Comparison of ENCODE assay signal across 22 mouse cellular contexts in genomic region chr11:61657432-61657831, GRCm38 (mm10). TPM values are rescaled to one million over a fixed set of nuclear protein-coding genes. Genes with fewer than 3 reads are reported as not detected.
A peak's percentile ranks its signal among the peaks of the same experiment; 100 is the strongest.
DNase-seq lines count a peak whose midpoint lies in the region; TF ChIP-seq lines count a peak whose summit lies in the region.
"Had no signal": no experiment of that assay in that cellular context is flagged by ENCODE, and none has a peak within 500 bp of the region (broad histone marks: within the 10 kb centered on the region; RNA-seq: fewer than 3 reads in every experiment).

No protein-coding gene starts in this region.

- 26% methylated on average over 2 of the region's 2 CpGs for WGBS in spleen, adult 2 months

- peaks cover 18% of the 10 kb centered on the region for H3K36me3 ChIP-seq in spleen, adult 2 months (ENCODE audit: control insufficient read depth, insufficient read depth, low read length)
- H3K36me3 ChIP-seq: forebrain, embryonic 10.5 days; heart, embryonic 12.5 days; heart, embryonic 15.5 days; hindbrain, embryonic 10.5 days; hindbrain, embryonic 13.5 days had no signal

- no peak for TF ChIP-seq CTCF in spleen, adult 2 months (IDR thresholded peaks at IDR 0.05; ENCODE audit: extremely low read depth, insufficient read depth, insufficient read length, insufficient replicate concordance)

- no peak overlapping the region for H3K4me3 ChIP-seq in spleen, adult 2 months (ENCODE audit: extremely low read depth, insufficient read depth, insufficient read length)
- H3K4me3 ChIP-seq: forebrain, embryonic 10.5 days; gastrocnemius, adult 2 months; heart, embryonic 12.5 days; heart, embryonic 15.5 days; hindbrain, embryonic 10.5 days; hindbrain, embryonic 13.5 days had no signal

- TF ChIP-seq POLR2A in spleen, adult 2 months (IDR thresholded peaks at IDR 0.05; ENCODE audit: low read depth, low read length) = no peak

- H3K27ac ChIP-seq in spleen, adult 2 months (ENCODE audit: insufficient read depth, low read length) = peak overlapping the region; percentile 65
- H3K27ac ChIP-seq: forebrain, embryonic 10.5 days; gastrocnemius, adult 2 months; heart, embryonic 15.5 days; hindbrain, embryonic 13.5 days had no signal

- H3K4me1 ChIP-seq in spleen, adult 2 months (ENCODE audit: control insufficient read depth, insufficient read depth, insufficient read length) = peaks cover 43% of the 10 kb centered on the region; the same call in 1 of the 2 replicates
- H3K4me1 ChIP-seq: forebrain, embryonic 10.5 days had no signal

- DNase-seq in spleen, adult 2 months (ENCODE audit: low read depth in 1 of 2, low spot score in 2 of 2) = peak in 1 of 2 experiments; percentile 49
- DNase-seq in spleen, postnatal 4 days (ENCODE audit: low spot score in 2 of 2) = no peak
- DNase-seq in B cell, adult 2 months = peak; percentile 58 to 62
- peak; percentile 44 to 56 for DNase-seq in natural killer cell, adult 2 months (ENCODE audit: low spot score in 2 of 2)
- no peak for DNase-seq in gastrocnemius, postnatal 25 days
- DNase-seq in cerebellum, adult 11-12 months = no peak
- DNase-seq: adrenal gland, adult 8-10 months; adrenal gland, postnatal 25 days; cerebellum, adult 18-20 months; cerebellum, adult 9-10 months; cerebellum, postnatal 14 days; forebrain, postnatal 0 days; gastrocnemius, adult 2 months; gastrocnemius, postnatal 14 days; heart, adult 18-20 months; heart, postnatal 10 days; heart, postnatal 36 days had no signal

- H3K27me3 ChIP-seq in spleen, adult 2 months (ENCODE audit: control insufficient read depth, insufficient read depth, low read length) = no peaks in the 10 kb centered on the region
- H3K27me3 ChIP-seq: heart, embryonic 12.5 days; heart, embryonic 15.5 days; hindbrain, embryonic 13.5 days had no signal

RNA-seq across cellular contexts. Expression of gene Grap, which starts 4.4 kb away (rescaled TPM):
- polyA plus RNA-seq in spleen, adult 2 months (2012; rRNA removed) = 85.6 and 97.1 TPM in 2 replicates
- total RNA-seq in gastrocnemius, postnatal 25 days (2021) = 1 to 10 TPM; 4.0 to 5.9 TPM

RNA-seq across cellular contexts. Expression of gene Fam83g, which starts 26.5 kb away (rescaled TPM):
- 1.3 and 2.0 TPM in 2 replicates for polyA plus RNA-seq in spleen, adult 2 months (2012; rRNA removed)
- total RNA-seq in gastrocnemius, postnatal 25 days (2021) = under 1 TPM; 0.10 to 0.29 TPM

Comparison
In these comparisons a context has a peak if more than half of its experiments do, and no peak if none do; other contexts are left out.
1. DNase-seq: peak in B cell, adult 2 months (2 of 2) and natural killer cell, adult 2 months (2 of 2); none in spleen, postnatal 4 days (0 of 2), gastrocnemius, postnatal 25 days (single experiment) and cerebellum, adult 11-12 months (single experiment).